Mouse (Mus musculus): ENCODE data around the gene Gm20518.

Gene Gm20518

GRCm38 (mm10) chr16:17843701-17844365 is 47.6 kb downstream of the Gm20518 start:
- no peak for DNase-seq (ENCODE audit: low read depth in 2 of 2, low spot score in 2 of 2)

- no peak for DNase-seq (ENCODE audit: low read depth in 2 of 2, low spot score in 2 of 2)
Observed at GRCm38 (mm10) chr16:17842437-17842836, 49.0 kb downstream of the Gm20518 start.

- no peak for DNase-seq (ENCODE audit: low read depth in 2 of 2, low spot score in 2 of 2)
Observed at GRCm38 (mm10) chr16:17839976-17840375, 51.5 kb downstream of the Gm20518 start.

GRCm38 (mm10) chr16:17838051-17838450 is 53.4 kb downstream of the Gm20518 start, which contains the start of gene Car15:
Gene Car15 (minus strand): TSS chr16:17838364.
- no peak for DNase-seq (ENCODE audit: low read depth in 2 of 2, low spot score in 2 of 2)

GRCm38 (mm10) chr16:17835481-17835880 is 56.0 kb downstream of the Gm20518 start:
- no peak for DNase-seq (ENCODE audit: low read depth in 2 of 2, low spot score in 2 of 2)

GRCm38 (mm10) chr16:17834543-17834942 is 56.9 kb downstream of the Gm20518 start:
- DNase-seq (ENCODE audit: low read depth in 2 of 2, low spot score in 2 of 2): no peak

GRCm38 (mm10) chr16:17833681-17834399 is 57.6 kb downstream of the Gm20518 start:
- no peak for DNase-seq (ENCODE audit: low read depth in 2 of 2, low spot score in 2 of 2)

- DNase-seq (ENCODE audit: low read depth in 2 of 2, low spot score in 2 of 2): no peak
Observed at GRCm38 (mm10) chr16:17833321-17833680, 58.2 kb downstream of the Gm20518 start.

GRCm38 (mm10) chr16:17832821-17833220 is 58.6 kb downstream of the Gm20518 start, which contains the start of gene B830017H08Rik:
Gene B830017H08Rik (plus strand): TSS chr16:17833121.
- DNase-seq (ENCODE audit: low read depth in 2 of 2, low spot score in 2 of 2): no peak

- no peak for DNase-seq (ENCODE audit: low read depth in 2 of 2, low spot score in 2 of 2)
Observed at GRCm38 (mm10) chr16:17831781-17832180, 59.7 kb downstream of the Gm20518 start.

- DNase-seq (ENCODE audit: low read depth in 2 of 2, low spot score in 2 of 2): no peak
Observed at GRCm38 (mm10) chr16:17830385-17831178, 60.9 kb downstream of the Gm20518 start.

GRCm38 (mm10) chr16:17828867-17829266 is 62.6 kb downstream of the Gm20518 start:
- no peak for DNase-seq (ENCODE audit: low read depth in 2 of 2, low spot score in 2 of 2)

GRCm38 (mm10) chr16:17828229-17828628 is 63.2 kb downstream of the Gm20518 start:
- DNase-seq (ENCODE audit: low read depth in 2 of 2, low spot score in 2 of 2): no peak

- no peak for DNase-seq (ENCODE audit: low read depth in 2 of 2, low spot score in 2 of 2)
Observed at GRCm38 (mm10) chr16:17826500-17826899, 65.0 kb downstream of the Gm20518 start.

GRCm38 (mm10) chr16:17816528-17816927 is 74.9 kb downstream of the Gm20518 start:
- no peak for DNase-seq (ENCODE audit: low read depth in 2 of 2, low spot score in 2 of 2)

GRCm38 (mm10) chr16:17815411-17816402 is 75.8 kb downstream of the Gm20518 start:
- peak; percentile 54 to 68 for DNase-seq (ENCODE audit: low read depth in 2 of 2, low spot score in 2 of 2)

- no peak for DNase-seq (ENCODE audit: low read depth in 2 of 2, low spot score in 2 of 2)
Observed at GRCm38 (mm10) chr16:17813173-17813572, 78.3 kb downstream of the Gm20518 start.

- peak in 1 of 2 experiments; percentile 48 for DNase-seq (ENCODE audit: low read depth in 2 of 2, low spot score in 2 of 2)
Observed at GRCm38 (mm10) chr16:17812120-17812519, 79.4 kb downstream of the Gm20518 start.

- no peak for DNase-seq (ENCODE audit: low read depth in 2 of 2, low spot score in 2 of 2)
Observed at GRCm38 (mm10) chr16:17809711-17810110, 81.8 kb downstream of the Gm20518 start.

- no peak for DNase-seq (ENCODE audit: low read depth in 2 of 2, low spot score in 2 of 2)
Observed at GRCm38 (mm10) chr16:17809125-17809524, 82.3 kb downstream of the Gm20518 start.
